Mouse (Mus musculus): Measurements from ENCODE around the gene Ccs. TPM values are rescaled to one million over a fixed set of nuclear protein-coding genes. Genes with fewer than 3 reads are reported as not detected.
"Not testable (repeated sequence)": the region's sequence is repeated elsewhere in the genome, so short reads cannot be mapped to it uniquely, and the experiment has no call there.

Gene Ccs
- polyA plus RNA-seq, 1 experiment: 44.7 TPM

DNA sequence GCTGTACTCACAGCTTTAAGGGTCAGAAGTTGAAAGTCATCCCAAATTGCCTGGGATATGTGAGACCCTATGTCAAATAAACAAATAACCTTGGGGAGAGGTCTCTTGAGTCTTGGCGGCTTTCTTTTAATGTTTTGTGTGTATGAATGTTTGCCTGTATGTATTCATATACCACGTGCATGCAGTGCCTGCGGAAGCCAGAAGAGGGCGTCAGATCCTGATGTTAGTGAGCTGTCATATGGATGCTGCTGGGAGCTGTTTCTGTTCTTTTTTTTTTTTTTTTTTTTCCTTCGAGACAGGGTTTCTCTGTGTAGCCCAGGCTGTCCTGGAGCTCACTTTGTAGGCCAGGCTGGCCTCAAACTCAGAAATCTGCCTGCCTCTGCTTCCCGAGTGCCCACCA, 26.1 kb downstream of the Ccs start:
- no peak for DNase-seq
- no peak overlapping the region for H3K4me3 ChIP-seq (replicated peaks; ENCODE audit: extremely low read depth, low read depth, low read length)
- H3K4me1 ChIP-seq (ENCODE audit: control insufficient read depth, insufficient read depth, low read length): peaks cover 5% of the 10 kb centered on the region
- peak; percentile 39; the same call in 1 of the 2 replicates for TF ChIP-seq CTCF (IDR thresholded peaks at IDR 0.05; ENCODE audit: insufficient read depth, low read length)
- TF ChIP-seq POLR2A (IDR thresholded peaks at IDR 0.05; ENCODE audit: borderline replicate concordance, extremely low read depth, low read depth, low read length): no peak
- 89% methylated on average over 6 of the region's 6 CpGs for WGBS

DNA sequence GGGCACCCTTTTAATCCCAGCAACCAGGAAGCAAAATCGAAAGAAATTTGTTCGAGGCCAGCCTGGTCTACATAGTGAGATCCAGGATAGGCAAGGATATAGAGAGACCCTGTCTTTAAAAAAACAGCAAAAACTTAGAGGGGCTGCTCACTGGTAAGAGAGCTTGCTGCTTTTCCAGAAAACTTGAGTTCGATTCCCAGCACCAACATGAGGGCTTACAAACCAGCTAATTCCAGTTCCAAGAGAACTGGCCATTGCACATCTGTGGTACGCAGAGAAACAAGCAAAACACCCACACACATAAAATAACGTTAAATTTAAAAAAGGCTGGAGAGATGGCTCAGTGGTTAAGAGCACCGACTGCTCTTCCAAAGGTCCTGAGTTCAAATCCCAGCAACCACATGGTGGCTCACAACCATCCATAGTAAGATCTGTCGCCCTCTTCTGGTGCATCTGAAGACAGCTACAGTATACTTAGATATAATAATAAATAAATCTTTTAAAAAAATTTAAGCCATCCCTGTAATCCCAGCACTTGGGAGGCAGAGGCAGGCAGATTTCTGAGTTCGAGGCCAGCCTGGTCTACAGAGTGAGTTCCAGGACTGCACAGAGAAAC, 26.7 kb downstream of the Ccs start:
- not testable (repeated sequence) for H3K4me3 ChIP-seq (replicated peaks; ENCODE audit: extremely low read depth, low read depth, low read length); H3K4me1 ChIP-seq (ENCODE audit: control insufficient read depth, insufficient read depth, low read length); DNase-seq
- WGBS: 69% methylated on average over 8 of the region's 8 CpGs

DNA sequence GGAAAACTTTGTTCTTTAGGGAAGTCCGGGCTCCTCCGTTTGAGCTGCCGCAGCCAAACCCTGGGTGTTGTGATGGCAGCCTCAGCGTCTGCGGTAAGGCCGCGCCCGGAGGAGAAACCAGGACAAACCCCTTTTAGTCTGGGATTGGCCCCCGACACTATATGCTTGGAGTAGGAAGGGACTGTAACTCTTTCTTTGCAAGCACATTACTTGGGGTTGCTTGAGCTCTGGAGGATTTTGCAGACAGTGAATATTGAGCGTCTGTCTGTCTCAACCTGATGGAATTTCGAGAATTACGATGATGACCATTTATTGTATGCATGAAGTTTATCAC, 27.3 kb downstream of the Ccs start:
- H3K4me1 ChIP-seq (ENCODE audit: control insufficient read depth, insufficient read depth, low read length): peaks cover 5% of the 10 kb centered on the region

DNA sequence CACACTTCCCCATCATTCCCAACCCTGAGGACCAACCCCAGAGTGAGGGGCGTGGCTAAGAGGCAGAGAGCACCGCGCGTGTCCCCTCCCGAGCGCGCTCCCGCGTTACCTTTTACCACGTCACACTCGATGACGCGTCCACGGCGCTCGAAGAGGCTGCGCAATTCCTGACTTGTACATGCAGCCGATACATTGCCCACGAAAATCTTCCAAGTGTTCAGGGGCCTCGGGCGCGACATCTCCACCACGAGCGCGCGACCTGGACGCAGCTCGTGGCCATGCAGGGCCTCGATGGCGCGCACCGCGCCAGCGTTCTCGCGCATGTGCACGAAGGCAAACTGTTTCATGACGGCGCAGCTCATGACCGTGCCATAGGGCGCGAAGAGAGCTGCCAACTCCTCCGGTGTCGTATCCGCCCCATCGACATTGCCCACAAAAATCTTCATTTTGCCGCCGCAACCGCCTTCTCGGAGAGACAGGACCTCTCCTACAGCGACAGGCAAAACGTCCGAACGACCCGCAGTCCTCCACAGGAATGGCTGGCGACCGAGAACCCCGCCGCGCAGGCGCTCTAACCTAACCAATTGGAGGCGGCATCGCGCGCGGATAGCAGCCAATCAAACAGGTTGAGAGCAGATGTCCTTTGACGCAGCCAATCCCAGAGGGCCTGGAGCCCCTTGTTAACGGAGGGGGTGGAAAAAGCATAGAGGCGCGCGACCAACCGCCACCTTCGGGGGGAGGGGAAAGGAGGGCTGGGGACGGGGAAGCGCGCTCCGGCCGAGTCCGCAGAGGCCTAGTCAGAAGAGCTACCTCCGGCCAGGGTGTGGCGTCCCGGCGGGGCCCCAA, 27.8 kb downstream of the Ccs start, which contains the start of the genes Gm21992 and Rbm14:
Gene Gm21992 (minus strand): TSS at position 550 of the 846 bp plus-strand sequence.
Gene Rbm14 (minus strand): TSS at position 572 of the 846 bp plus-strand sequence.
- TF ChIP-seq POLR2A (IDR thresholded peaks at IDR 0.05; ENCODE audit: borderline replicate concordance, extremely low read depth, low read depth, low read length) (peak; percentile 96), CTCF (IDR thresholded peaks at IDR 0.05; ENCODE audit: insufficient read depth, low read length) (no peak)
- WGBS: under 1% methylated on average over 83 of the region's 83 CpGs
- H3K4me3 ChIP-seq (replicated peaks; ENCODE audit: extremely low read depth, low read depth, low read length): peak within 1 kb of the TSS; percentile 86
- peak; percentile 95 for DNase-seq
- H3K4me1 ChIP-seq (ENCODE audit: control insufficient read depth, insufficient read depth, low read length): peaks cover 5% of the 10 kb centered on the region

More for the DNA sequence above, 27.3 kb downstream of the Ccs start:
- 4% methylated on average over 12 of the region's 12 CpGs for WGBS
- no peak for DNase-seq
- no peak for TF ChIP-seq POLR2A (IDR thresholded peaks at IDR 0.05; ENCODE audit: borderline replicate concordance, extremely low read depth, low read depth, low read length)
- TF ChIP-seq CTCF (IDR thresholded peaks at IDR 0.05; ENCODE audit: insufficient read depth, low read length): no peak
- peak overlapping the region; percentile 82 for H3K4me3 ChIP-seq (replicated peaks; ENCODE audit: extremely low read depth, low read depth, low read length)

DNA sequence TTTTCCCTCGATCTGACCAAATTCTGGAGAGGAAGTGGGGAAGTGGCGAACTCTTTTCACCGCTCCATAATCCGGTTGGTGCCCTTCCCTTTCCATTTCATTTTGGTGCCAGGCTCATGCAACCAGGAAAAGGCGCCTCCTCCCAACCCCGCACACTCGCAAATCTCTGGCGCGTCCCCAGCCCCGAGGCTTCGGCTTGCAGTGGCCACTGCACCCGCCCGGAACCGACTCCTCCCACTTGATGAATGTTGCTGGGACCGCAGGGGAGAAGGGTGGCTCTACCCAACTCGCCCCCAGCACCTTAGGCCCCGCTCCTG, 28.4 kb downstream of the Ccs start:
- under 1% methylated on average over 17 of the region's 17 CpGs for WGBS
- TF ChIP-seq CTCF (IDR thresholded peaks at IDR 0.05; ENCODE audit: insufficient read depth, low read length): no peak
- no peak for TF ChIP-seq POLR2A (IDR thresholded peaks at IDR 0.05; ENCODE audit: borderline replicate concordance, extremely low read depth, low read depth, low read length)
- DNase-seq: no peak
- H3K4me1 ChIP-seq (ENCODE audit: control insufficient read depth, insufficient read depth, low read length): peaks cover 5% of the 10 kb centered on the region
- H3K4me3 ChIP-seq (replicated peaks; ENCODE audit: extremely low read depth, low read depth, low read length): peak overlapping the region; percentile 86

DNA sequence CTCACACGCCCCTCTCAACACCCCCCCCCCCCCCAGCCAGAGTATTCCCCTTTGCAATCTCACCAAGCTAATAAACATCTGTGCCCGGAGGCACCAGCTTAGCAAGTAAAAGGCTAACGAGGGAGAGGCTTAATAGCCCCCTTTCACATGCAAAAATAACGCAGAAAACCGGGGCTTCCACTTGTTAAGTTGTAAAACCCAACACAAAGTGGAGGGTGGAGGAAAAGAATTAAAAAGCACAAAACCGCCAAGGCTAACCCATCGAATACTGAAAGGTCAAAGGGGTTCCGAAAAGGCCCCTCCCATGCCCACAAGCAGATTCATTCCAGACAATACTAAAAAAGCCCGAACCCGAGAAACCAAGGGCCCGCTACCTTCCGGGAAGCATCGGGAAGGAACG, 28.8 kb downstream of the Ccs start:
- no peak for TF ChIP-seq POLR2A (IDR thresholded peaks at IDR 0.05; ENCODE audit: borderline replicate concordance, extremely low read depth, low read depth, low read length)
- TF ChIP-seq CTCF (IDR thresholded peaks at IDR 0.05; ENCODE audit: insufficient read depth, low read length): no peak
- Histone ChIP-seq H3K4me1 (ENCODE audit: control insufficient read depth, insufficient read depth, low read length) (peaks cover 5% of the 10 kb centered on the region), H3K4me3 (replicated peaks; ENCODE audit: extremely low read depth, low read depth, low read length) (peak overlapping the region; percentile 86)
- under 1% methylated on average over 14 of the region's 14 CpGs for WGBS
- no peak for DNase-seq

DNA sequence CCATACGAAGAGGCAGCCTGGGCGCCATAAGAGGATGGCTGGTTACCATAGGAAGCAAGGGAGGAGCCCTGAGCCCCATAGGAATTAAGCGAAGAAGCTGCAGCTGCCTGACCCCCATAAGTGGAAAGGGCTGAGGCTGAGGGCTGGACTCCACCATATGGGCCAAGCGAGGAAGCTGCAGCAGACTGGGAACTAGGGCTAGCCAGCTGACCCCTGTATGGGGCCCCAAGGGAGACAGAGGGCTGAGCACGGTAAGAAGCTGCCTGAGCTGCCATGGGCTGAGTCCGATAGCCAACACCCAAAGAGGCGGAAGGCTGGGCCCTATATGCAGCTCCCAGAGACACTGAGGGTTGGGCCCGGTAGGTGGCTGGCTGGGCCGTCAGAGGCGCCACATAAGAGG, 35.8 kb downstream of the Ccs start:
- no peak for DNase-seq
- WGBS: 87% methylated on average over 10 of the region's 10 CpGs
- Histone ChIP-seq H3K4me1 (ENCODE audit: control insufficient read depth, insufficient read depth, low read length) (no peaks in the 10 kb centered on the region; the same call in 1 of the 2 replicates), H3K4me3 (replicated peaks; ENCODE audit: extremely low read depth, low read depth, low read length) (no peak overlapping the region)
- TF ChIP-seq CTCF (IDR thresholded peaks at IDR 0.05; ENCODE audit: insufficient read depth, low read length) (no peak), POLR2A (IDR thresholded peaks at IDR 0.05; ENCODE audit: borderline replicate concordance, extremely low read depth, low read depth, low read length) (no peak)

DNA sequence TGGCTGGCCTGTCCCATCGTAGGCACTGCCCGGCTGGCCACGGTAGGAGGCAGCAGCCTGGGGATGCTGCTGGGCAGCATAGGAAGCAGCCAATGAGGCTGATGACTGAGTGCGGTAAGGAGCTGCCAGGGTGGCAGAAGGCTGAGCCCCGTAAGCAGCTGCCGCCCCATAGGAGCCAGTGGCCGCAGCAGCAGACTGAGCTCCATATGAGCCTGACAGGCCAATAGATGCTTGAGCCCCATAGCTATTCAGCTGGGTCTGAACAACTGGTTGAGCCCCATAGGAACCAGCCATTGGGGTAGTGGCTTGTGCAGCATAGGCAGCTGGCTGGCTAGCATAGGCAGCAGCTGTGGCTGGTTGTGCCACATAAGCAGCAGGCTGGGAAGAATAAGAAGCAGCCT, 36.4 kb downstream of the Ccs start:
- Histone ChIP-seq H3K4me3 (replicated peaks; ENCODE audit: extremely low read depth, low read depth, low read length) (no peak overlapping the region), H3K4me1 (ENCODE audit: control insufficient read depth, insufficient read depth, low read length) (no peaks in the 10 kb centered on the region; the same call in 1 of the 2 replicates)
- WGBS: 95% methylated on average over 7 of the region's 7 CpGs
- no peak for DNase-seq
- TF ChIP-seq POLR2A (IDR thresholded peaks at IDR 0.05; ENCODE audit: borderline replicate concordance, extremely low read depth, low read depth, low read length) (no peak), CTCF (IDR thresholded peaks at IDR 0.05; ENCODE audit: insufficient read depth, low read length) (no peak)

DNA sequence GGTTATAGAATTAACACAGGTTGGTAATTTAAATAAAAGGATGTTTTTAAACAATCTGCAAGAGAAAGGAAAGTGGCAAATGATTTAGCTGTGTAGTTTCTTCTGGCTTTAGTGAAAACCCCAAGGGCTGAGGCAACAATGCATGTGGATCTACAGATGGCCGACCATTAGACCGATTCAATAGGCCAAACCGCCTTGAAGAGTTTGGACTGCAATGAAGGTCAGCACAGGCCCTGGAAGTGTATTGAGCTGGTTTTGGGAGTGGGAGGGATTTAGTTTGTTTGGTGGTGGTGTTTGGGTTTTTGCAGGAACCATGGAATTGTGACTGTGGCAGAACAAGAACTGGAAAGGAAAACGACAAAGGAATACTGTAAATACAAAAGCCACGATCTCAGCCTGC, 40.0 kb downstream of the Ccs start:
- no peak for TF ChIP-seq CTCF (IDR thresholded peaks at IDR 0.05; ENCODE audit: insufficient read depth, low read length)
- TF ChIP-seq POLR2A (IDR thresholded peaks at IDR 0.05; ENCODE audit: borderline replicate concordance, extremely low read depth, low read depth, low read length): no peak
- no peaks in the 10 kb centered on the region; the same call in 1 of the 2 replicates for H3K4me1 ChIP-seq (ENCODE audit: control insufficient read depth, insufficient read depth, low read length)
- DNase-seq: no peak
- WGBS: 87% methylated on average over 5 of the region's 5 CpGs
- H3K4me3 ChIP-seq (replicated peaks; ENCODE audit: extremely low read depth, low read depth, low read length): no peak overlapping the region

DNA sequence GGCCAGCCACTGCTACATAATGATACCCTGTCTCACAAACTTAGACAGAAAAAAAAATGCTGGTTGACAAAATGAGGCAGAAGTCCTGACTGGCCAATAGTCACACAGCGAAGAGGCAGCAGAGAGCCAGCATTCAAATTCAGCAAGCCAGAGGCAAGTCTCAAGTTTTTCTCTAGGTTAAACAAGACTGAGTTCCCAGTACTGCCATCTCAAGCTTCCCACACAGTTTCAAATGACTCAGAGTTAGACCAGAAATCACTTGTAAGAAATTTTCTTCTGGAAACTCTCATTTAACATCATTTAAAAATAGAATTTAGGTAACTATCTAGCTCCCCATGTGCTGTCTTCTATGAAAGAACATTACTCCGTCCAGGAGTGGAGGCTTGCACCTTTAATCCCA, 41.3 kb downstream of the Ccs start:
- Histone ChIP-seq H3K4me3 (replicated peaks; ENCODE audit: extremely low read depth, low read depth, low read length) (no peak overlapping the region), H3K4me1 (ENCODE audit: control insufficient read depth, insufficient read depth, low read length) (peaks cover 2% of the 10 kb centered on the region; the same call in 1 of the 2 replicates)
- DNase-seq: no peak
- WGBS: 97% methylated on average over 2 of the region's 2 CpGs
- TF ChIP-seq POLR2A (IDR thresholded peaks at IDR 0.05; ENCODE audit: borderline replicate concordance, extremely low read depth, low read depth, low read length) (no peak), CTCF (IDR thresholded peaks at IDR 0.05; ENCODE audit: insufficient read depth, low read length) (no peak)

Measured in lung, adult 2 months (tissue).